In genomic region chr6:82843881-82844280, GRCm38 (mm10) we compare ENCODE assay signal across 24 mouse cellular contexts.
A peak's percentile ranks its signal among the peaks of the same experiment; 100 is the strongest.
DNase-seq lines count a peak whose midpoint lies in the region; ATAC-seq and TF ChIP-seq lines count a peak whose summit lies in the region.
"Had no signal": no experiment of that assay in that cellular context is flagged by ENCODE, and none has a peak within 500 bp of the region (broad histone marks: within the 10 kb centered on the region; RNA-seq: fewer than 3 reads in every experiment).

No protein-coding gene starts in this region.

- no peak overlapping the region for H3K4me3 ChIP-seq in bone marrow macrophage, adult 2 months (ENCODE audit: insufficient read depth, low read length)
- no peak overlapping the region for H3K4me3 ChIP-seq in limb, embryonic 10.5 days
- H3K4me3 ChIP-seq: embryonic facial prominence, embryonic 10.5 days; embryonic facial prominence, embryonic 12.5 days; forebrain, embryonic 13.5 days; forebrain, embryonic 15.5 days had no signal

- no peak for TF ChIP-seq CTCF in bone marrow macrophage, adult 2 months (IDR thresholded peaks at IDR 0.05; ENCODE audit: low read depth, low read length)

- no peak for DNase-seq in limb, embryonic 10.5 days (ENCODE audit: low spot score)
- DNase-seq in cerebellum, postnatal 25 days = no peak
- DNase-seq in spleen, postnatal 36 days (ENCODE audit: low spot score in 2 of 2) = no peak
- DNase-seq: adrenal gland, adult 8-10 months; adrenal gland, postnatal 14 days; adrenal gland, postnatal 36 days; cerebellum, adult 11 months; cerebellum, adult 18-20 months; cerebellum, adult 8-10 months; cerebellum, postnatal 36 days had no signal

- H3K4me1 ChIP-seq in bone marrow macrophage, adult 2 months (ENCODE audit: control insufficient read depth, insufficient read depth, low read length) = peaks cover 23% of the 10 kb centered on the region
- no peaks in the 10 kb centered on the region for H3K4me1 ChIP-seq in limb, embryonic 10.5 days
- H3K4me1 ChIP-seq: embryonic facial prominence, embryonic 10.5 days; embryonic facial prominence, embryonic 12.5 days; forebrain, embryonic 13.5 days; forebrain, embryonic 15.5 days had no signal

- peak; percentile 65 for ATAC-seq in granulocyte monocyte progenitor cell, adult 5-6 weeks (replicated peaks; ENCODE audit: poor library complexity, severe bottlenecking)
- ATAC-seq in megakaryocyte, adult 5-6 weeks (ENCODE audit: poor library complexity, severe bottlenecking) = peak; percentile 58
- no peak for ATAC-seq in frontal cortex, adult (ENCODE audit: low TSS enrichment)
- ATAC-seq: activated CD4-positive, CD25-positive, alpha-beta regulatory T cell, adult 4 months; CD4-positive, CD25-positive, alpha-beta regulatory T cell, adult 4 months; forebrain, embryonic 13.5 days; forebrain, embryonic 15.5 days; forebrain, postnatal 0 days; Patski had no signal

- WGBS in limb, embryonic 10.5 days = 86% methylated on average over 4 of the region's 4 CpGs

- H3K27me3 ChIP-seq in limb, embryonic 10.5 days (ENCODE audit: low read depth, poor library complexity, severe bottlenecking) = no peaks in the 10 kb centered on the region
- H3K27me3 ChIP-seq: CH12.LX; embryonic facial prominence, embryonic 12.5 days; forebrain, embryonic 13.5 days; forebrain, embryonic 15.5 days; Patski had no signal

- no peaks in the 10 kb centered on the region for H3K36me3 ChIP-seq in limb, embryonic 10.5 days
- H3K36me3 ChIP-seq: embryonic facial prominence, embryonic 10.5 days; embryonic facial prominence, embryonic 12.5 days; forebrain, embryonic 15.5 days; G1E had no signal

- H3K9me3 ChIP-seq in limb, embryonic 10.5 days (replicated peaks) = no peaks in the 10 kb centered on the region
- H3K9me3 ChIP-seq: embryonic facial prominence, embryonic 12.5 days; forebrain, embryonic 15.5 days; G1E had no signal

- TF ChIP-seq POLR2A in bone marrow macrophage, adult 2 months (IDR thresholded peaks at IDR 0.05; ENCODE audit: borderline replicate concordance, low read depth, low read length) = no peak

- H3K27ac ChIP-seq in bone marrow macrophage, adult 2 months (ENCODE audit: insufficient read depth, low read depth, low read length) = peak overlapping the region; percentile 50
- H3K27ac ChIP-seq in limb, embryonic 10.5 days = no peak overlapping the region
- H3K27ac ChIP-seq: embryonic facial prominence, embryonic 10.5 days; embryonic facial prominence, embryonic 12.5 days; forebrain, embryonic 13.5 days; forebrain, embryonic 15.5 days had no signal
